Comparison of ENCODE assay signal across 8 mouse cellular contexts in the genomic region with DNA sequence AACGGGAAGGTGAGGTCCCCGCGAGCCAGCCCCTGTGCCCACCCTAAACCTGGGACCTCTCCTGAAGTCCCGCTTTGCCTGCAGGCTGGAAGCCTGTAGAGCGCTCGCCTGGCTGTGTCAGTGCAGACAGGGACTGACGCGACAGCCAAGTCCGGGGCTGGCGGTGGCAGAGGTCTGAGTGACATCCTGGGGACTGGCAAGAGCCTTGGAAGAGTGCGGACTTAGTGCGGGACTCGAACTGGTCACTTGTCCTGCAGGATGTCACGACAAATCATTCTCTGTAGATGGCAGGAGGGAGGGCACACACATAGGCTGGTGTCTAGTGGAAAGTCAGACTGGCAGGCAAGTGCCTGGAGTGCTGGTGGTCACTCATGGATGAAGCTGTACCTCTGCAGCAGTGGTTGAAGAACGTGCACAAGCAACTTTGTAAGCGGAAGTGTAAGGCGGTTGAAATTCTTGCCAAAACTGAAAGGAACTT. TPM values are rescaled to one million over a fixed set of nuclear protein-coding genes. Genes with fewer than 3 reads are reported as not detected.
DNase-seq lines count a peak whose midpoint lies in the region; ATAC-seq and TF ChIP-seq lines count a peak whose summit lies in the region.

No protein-coding gene starts in this region.

- peaks cover 1% of the 10 kb centered on the region for H3K4me1 ChIP-seq in heart, adult 2 months (ENCODE audit: control insufficient read depth, insufficient read depth, low read length)
- H3K4me1 ChIP-seq in embryonic facial prominence, embryonic 11.5 days (ENCODE audit: control insufficient read depth, insufficient read depth, low read length), result no peaks in the 10 kb centered on the region

- no peaks in the 10 kb centered on the region for H3K9me3 ChIP-seq in embryonic facial prominence, embryonic 11.5 days (replicated peaks; ENCODE audit: control insufficient read depth, low read length)

- no peak for DNase-seq in heart, adult 2 months
- no peak for DNase-seq in heart, adult 8-10 months (ENCODE audit: low spot score)
- peak; percentile 2 for DNase-seq in embryonic facial prominence, embryonic 11.5 days (ENCODE audit: low spot score)
- no peak for DNase-seq in layer of hippocampus, adult 18-20 months (ENCODE audit: low spot score in 2 of 2)
- no peak for DNase-seq in left cerebral cortex, postnatal 25 days (ENCODE audit: low spot score in 2 of 2)

- no peak for TF ChIP-seq EP300 in heart, adult 2 months (IDR thresholded peaks at IDR 0.05; ENCODE audit: insufficient read depth, low read depth, low read length)

- H3K27me3 ChIP-seq in heart, adult 2 months (ENCODE audit: control insufficient read depth, insufficient read depth, low read length), result no peaks in the 10 kb centered on the region
- H3K27me3 ChIP-seq in embryonic facial prominence, embryonic 11.5 days (ENCODE audit: control insufficient read depth, insufficient read depth, low read length), result no peaks in the 10 kb centered on the region

- no peaks in the 10 kb centered on the region; the same call in 1 of the 2 replicates for H3K79me2 ChIP-seq in heart, adult 2 months (replicated peaks; ENCODE audit: control insufficient read depth, insufficient read depth, low read length)

- H3K27ac ChIP-seq in heart, adult 2 months, result peak overlapping the region; percentile 81
- 0 out of 2 replicates have a peak overlapping the region, but pooled peaks have one; percentile 41 for H3K27ac ChIP-seq in embryonic facial prominence, embryonic 11.5 days (replicated peaks; ENCODE audit: low read depth, low read length)

- peaks cover 9% of the 10 kb centered on the region for H3K36me3 ChIP-seq in heart, adult 2 months (ENCODE audit: control insufficient read depth, insufficient read depth, low read length)
- 0 out of 2 replicates have a peak, but pooled peaks cover 2% of the 10 kb centered on the region for H3K36me3 ChIP-seq in embryonic facial prominence, embryonic 11.5 days (replicated peaks; ENCODE audit: control insufficient read depth, insufficient read depth, low read depth, low read length)

- peak overlapping the region; percentile 79 for H3K4me3 ChIP-seq in heart, adult 2 months
- peak overlapping the region; percentile 89 for H3K4me3 ChIP-seq in embryonic facial prominence, embryonic 11.5 days (ENCODE audit: low read depth, low read length)

- peak; percentile 46 for ATAC-seq in CD4-positive, CD25-positive, alpha-beta regulatory T cell, adult 4 months
- peak; percentile 89 for ATAC-seq in embryonic facial prominence, embryonic 11.5 days (replicated peaks; ENCODE audit: insufficient number of reproducible peaks, low FRiP score, low TSS enrichment, low read depth)
- ATAC-seq in inflammation-experienced regulatory T-cells, adult 6 months, result peak; percentile 53
- peak; percentile 66 for ATAC-seq in megakaryocyte, adult 5-6 weeks (ENCODE audit: poor library complexity, severe bottlenecking)

- H3K4me2 ChIP-seq in embryonic facial prominence, embryonic 11.5 days (ENCODE audit: low read depth, low read length), result peak overlapping the region; percentile 83

- H3K9ac ChIP-seq in heart, adult 2 months (ENCODE audit: low read depth, low read length), result peak overlapping the region; percentile 84
- H3K9ac ChIP-seq in embryonic facial prominence, embryonic 11.5 days (replicated peaks; ENCODE audit: low read length), result peak overlapping the region; percentile 84

- WGBS in heart, adult 2 months, result under 1% methylated on average over 17 of the region's 17 CpGs
- 2% methylated on average over 17 of the region's 17 CpGs for WGBS in embryonic facial prominence, embryonic 11.5 days

- TF ChIP-seq CTCF in heart, adult 2 months (IDR thresholded peaks at IDR 0.05), result no peak

- intact Hi-C loops in heart, adult 2 months (cut with DNase I), result loop anchor here (5.0 kb wide), 2 partner anchors 103 to 858 kb away; a partner anchor contains a TSS
- intact Hi-C loops in left cerebral cortex, postnatal 25 days (cut with DNase I), result no loop called here

- TF ChIP-seq POLR2A in heart, adult 2 months (IDR thresholded peaks at IDR 0.05; ENCODE audit: insufficient read depth, low read depth, low read length), result no peak

RNA-seq across cellular contexts. Expression of a gene that starts 0.5 kb away (rescaled TPM):
- total RNA-seq in heart, adult 2 months (2021), result 10 to 100 TPM; 27.0 to 30.0 TPM
- 18.2 and 21.3 TPM in 2 replicates for polyA plus RNA-seq in heart, adult 2 months (2012; rRNA removed)
- total RNA-seq in heart, adult 8-10 months (2022), result 10 to 100 TPM; 21.8 to 37.7 (median 27.1) TPM
- 100 to 1,000 TPM; 109 to 157 TPM for polyA plus RNA-seq in CD4-positive, CD25-positive, alpha-beta regulatory T cell, adult 4 months (2017; shearing (Covaris generic))
- 118 and 121 TPM in 2 replicates for polyA plus RNA-seq in embryonic facial prominence, embryonic 11.5 days (2014; fragmentation: Nextera tagmentation; extraction: Ambion mirVana)
- 100 to 1,000 TPM; 109 to 138 (median 137) TPM for polyA plus RNA-seq in inflammation-experienced regulatory T-cells, adult 6 months (2017; shearing (Covaris generic))
- 46.4 and 46.9 TPM in 2 replicates for total RNA-seq in megakaryocyte, adult 5-6 weeks (2015)
- 32.4 and 42.6 TPM in 2 replicates for total RNA-seq in megakaryocyte, adult 5-6 weeks (2017)
- 10 to 100 TPM; 53.5 to 63.1 TPM for total RNA-seq in layer of hippocampus, adult 18-20 months (2021)
- total RNA-seq in left cerebral cortex, postnatal 25 days (2021), result 10 to 100 TPM; 50.3 to 59.8 TPM
